Mouse (Mus musculus): ENCODE data around the gene Slc6a19. TPM values are rescaled to one million over a fixed set of nuclear protein-coding genes. Genes with fewer than 3 reads are reported as not detected.

Gene Slc6a19
- polyA plus RNA-seq, 2 experiments: 1.0 to 1.2 TPM

DNA sequence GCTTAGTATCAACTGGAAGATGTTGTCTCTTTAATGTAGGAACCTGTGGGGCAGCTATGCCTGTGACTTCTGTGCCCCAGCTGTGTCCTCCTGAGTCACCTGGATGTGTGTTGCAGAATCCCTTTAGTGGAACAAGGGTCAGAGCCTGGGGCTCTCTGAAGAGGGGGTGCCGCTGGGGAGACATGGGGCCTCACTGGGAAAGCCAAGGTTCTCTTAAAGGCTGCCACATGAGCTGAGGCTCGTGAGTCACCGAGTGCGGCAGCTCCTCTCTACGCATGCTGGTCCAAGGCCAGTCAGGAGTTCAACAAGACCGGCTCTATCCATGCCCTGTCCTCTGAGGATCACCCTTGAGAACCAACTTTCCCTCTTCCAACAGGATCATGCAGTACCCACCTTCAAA is 5.0 kb downstream of the Slc6a19 start:
- no peaks in the 10 kb centered on the region for H3K9me3 ChIP-seq (ENCODE audit: control insufficient read depth, low read length)
- H3K4me2 ChIP-seq (ENCODE audit: low read depth): no peak overlapping the region
- ATAC-seq (ENCODE audit: insufficient read depth) (no peak), DNase-seq (ENCODE audit: low read depth in 3 of 3, low spot score in 3 of 3) (no peak)
- H3K9ac ChIP-seq (replicated peaks): no peak overlapping the region
- no peak overlapping the region for H3K27ac ChIP-seq
- 75% methylated on average over 6 of the region's 6 CpGs for WGBS (ENCODE audit: insufficient replicate concordance)
- no peaks in the 10 kb centered on the region for H3K27me3 ChIP-seq (ENCODE audit: control insufficient read depth, insufficient read depth, low read length)
- no peaks in the 10 kb centered on the region for H3K36me3 ChIP-seq (replicated peaks; ENCODE audit: control insufficient read depth, insufficient read depth, low read depth)
- TF ChIP-seq EP300 (IDR thresholded peaks at IDR 0.05; ENCODE audit: low read depth) (no peak), CTCF (IDR thresholded peaks at IDR 0.05; ENCODE audit: low read depth) (no peak)
- no peak overlapping the region for H3K4me3 ChIP-seq (ENCODE audit: insufficient read depth in 1 of 2, low read depth in 2 of 2, low read length in 2 of 2)
- peaks cover 0 to 10% of the 10 kb centered on the region in 2 experiments; a peak in 2 of 4 replicates for H3K4me1 ChIP-seq (replicated peaks; ENCODE audit: control insufficient read depth in 2 of 2, insufficient read depth in 2 of 2, low read length in 1 of 2)

DNA sequence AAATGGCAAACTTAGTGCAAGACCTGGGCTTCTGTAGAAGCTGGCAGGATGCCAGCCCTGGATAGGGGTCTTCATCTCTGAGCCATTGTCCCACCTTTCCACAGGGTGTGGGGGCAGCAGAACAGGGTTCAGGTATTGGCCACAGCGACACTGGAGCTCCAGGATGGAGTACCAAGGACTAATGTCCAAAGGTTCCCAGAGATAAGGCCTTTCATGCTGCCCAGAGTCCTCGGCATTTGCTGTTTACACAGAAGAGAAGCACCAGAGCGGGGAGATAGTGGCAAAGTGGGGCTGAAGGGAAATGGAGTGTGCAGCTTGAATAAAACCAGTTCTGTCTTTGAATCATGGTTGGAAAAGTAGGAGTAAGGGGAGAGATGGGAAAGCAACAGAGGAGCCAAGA is 8.1 kb downstream of the Slc6a19 start:
- DNase-seq (ENCODE audit: low read depth in 3 of 3, low spot score in 3 of 3): peak in 1 of 3 experiments; percentile 15
- 39% methylated on average over 3 of the region's 3 CpGs for WGBS (ENCODE audit: insufficient replicate concordance)

DNA sequence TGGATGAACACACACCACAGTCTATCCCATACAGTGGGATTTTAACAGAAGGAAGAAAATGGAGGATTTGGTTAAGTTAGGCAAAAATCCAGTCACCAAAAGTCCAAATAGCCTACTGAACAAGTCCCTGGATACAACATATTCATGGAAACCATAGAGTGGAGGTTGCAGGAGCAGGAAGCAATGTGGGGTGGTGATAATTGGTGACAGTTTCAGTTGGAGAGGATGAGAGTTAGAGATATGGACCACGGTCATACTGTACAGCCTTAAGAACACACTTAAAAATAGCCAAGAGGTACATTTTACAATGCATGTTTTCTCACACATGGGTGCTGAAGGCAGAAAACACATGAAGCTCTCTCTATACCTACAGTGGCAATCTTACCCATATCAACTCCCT is 9.7 kb downstream of the Slc6a19 start:
- no peak for DNase-seq (ENCODE audit: low read depth in 3 of 3, low spot score in 3 of 3)
- 7% methylated on average over 1 of the region's 1 CpGs for WGBS (ENCODE audit: insufficient replicate concordance)
- H3K36me3 ChIP-seq (replicated peaks; ENCODE audit: control insufficient read depth, insufficient read depth, low read depth): no peaks in the 10 kb centered on the region
- no peak overlapping the region for H3K9ac ChIP-seq (replicated peaks)
- no peaks in the 10 kb centered on the region for H3K9me3 ChIP-seq (ENCODE audit: control insufficient read depth, low read length)
- peaks cover 0 to 15% of the 10 kb centered on the region in 2 experiments; a peak in 2 of 4 replicates for H3K4me1 ChIP-seq (replicated peaks; ENCODE audit: control insufficient read depth in 2 of 2, insufficient read depth in 2 of 2, low read length in 1 of 2)
- no peak for ATAC-seq (ENCODE audit: insufficient read depth)
- H3K4me3 ChIP-seq (ENCODE audit: insufficient read depth in 1 of 2, low read depth in 2 of 2, low read length in 2 of 2): no peak overlapping the region
- no peaks in the 10 kb centered on the region for H3K27me3 ChIP-seq (ENCODE audit: control insufficient read depth, insufficient read depth, low read length)
- TF ChIP-seq EP300 (IDR thresholded peaks at IDR 0.05; ENCODE audit: low read depth) (no peak), CTCF (IDR thresholded peaks at IDR 0.05; ENCODE audit: low read depth) (no peak)
- no peak overlapping the region for H3K27ac ChIP-seq
- H3K4me2 ChIP-seq (ENCODE audit: low read depth): no peak overlapping the region

More for the DNA sequence above, 8.1 kb downstream of the Slc6a19 start:
- H3K27me3 ChIP-seq (ENCODE audit: control insufficient read depth, insufficient read depth, low read length): no peaks in the 10 kb centered on the region
- ATAC-seq (ENCODE audit: insufficient read depth): no peak
- TF ChIP-seq EP300 (IDR thresholded peaks at IDR 0.05; ENCODE audit: low read depth) (no peak), CTCF (IDR thresholded peaks at IDR 0.05; ENCODE audit: low read depth) (no peak)
- H3K4me1 ChIP-seq (replicated peaks; ENCODE audit: control insufficient read depth in 2 of 2, insufficient read depth in 2 of 2, low read length in 1 of 2): peaks cover 0 to 14% of the 10 kb centered on the region in 2 experiments; a peak in 2 of 4 replicates
- H3K36me3 ChIP-seq (replicated peaks; ENCODE audit: control insufficient read depth, insufficient read depth, low read depth): no peaks in the 10 kb centered on the region
- H3K9ac ChIP-seq (replicated peaks): no peak overlapping the region
- H3K4me2 ChIP-seq (ENCODE audit: low read depth): no peak overlapping the region
- H3K27ac ChIP-seq: no peak overlapping the region
- no peak overlapping the region for H3K4me3 ChIP-seq (ENCODE audit: insufficient read depth in 1 of 2, low read depth in 2 of 2, low read length in 2 of 2)
- no peaks in the 10 kb centered on the region for H3K9me3 ChIP-seq (ENCODE audit: control insufficient read depth, low read length)

GRCm38 (mm10) chr13:73693333-73693732 is 11.3 kb downstream of the Slc6a19 start:
- Histone ChIP-seq H3K27me3 (ENCODE audit: control insufficient read depth, insufficient read depth, low read length) (no peaks in the 10 kb centered on the region), H3K27ac (no peak overlapping the region), H3K4me3 (ENCODE audit: insufficient read depth in 1 of 2, low read depth in 2 of 2, low read length in 2 of 2) (no peak overlapping the region), H3K4me1 (replicated peaks; ENCODE audit: control insufficient read depth in 2 of 2, insufficient read depth in 2 of 2, low read length in 1 of 2) (peaks cover 0 to 15% of the 10 kb centered on the region in 2 experiments; a peak in 2 of 4 replicates), H3K9me3 (ENCODE audit: control insufficient read depth, low read length) (no peaks in the 10 kb centered on the region), H3K36me3 (replicated peaks; ENCODE audit: control insufficient read depth, insufficient read depth, low read depth) (no peaks in the 10 kb centered on the region), H3K4me2 (ENCODE audit: low read depth) (no peak overlapping the region), H3K9ac (replicated peaks) (no peak overlapping the region)
- TF ChIP-seq CTCF (IDR thresholded peaks at IDR 0.05; ENCODE audit: low read depth) (no peak), EP300 (IDR thresholded peaks at IDR 0.05; ENCODE audit: low read depth) (no peak)
- ATAC-seq (ENCODE audit: insufficient read depth): no peak
- 42% methylated on average over 2 of the region's 2 CpGs for WGBS (ENCODE audit: insufficient replicate concordance)
- DNase-seq (ENCODE audit: low read depth in 3 of 3, low spot score in 3 of 3): no peak

- no peaks in the 10 kb centered on the region for H3K36me3 ChIP-seq (replicated peaks; ENCODE audit: control insufficient read depth, insufficient read depth, low read depth)
- H3K9me3 ChIP-seq (ENCODE audit: control insufficient read depth, low read length): no peaks in the 10 kb centered on the region
- H3K9ac ChIP-seq (replicated peaks): no peak overlapping the region
- H3K4me2 ChIP-seq (ENCODE audit: low read depth): no peak overlapping the region
- H3K4me1 ChIP-seq (replicated peaks; ENCODE audit: control insufficient read depth in 2 of 2, insufficient read depth in 2 of 2, low read length in 1 of 2): peaks cover 0 to 15% of the 10 kb centered on the region in 2 experiments; a peak in 2 of 4 replicates
- TF ChIP-seq CTCF (IDR thresholded peaks at IDR 0.05; ENCODE audit: low read depth) (peak; percentile 84), EP300 (IDR thresholded peaks at IDR 0.05; ENCODE audit: low read depth) (no peak)
- ATAC-seq (ENCODE audit: insufficient read depth) (peak; percentile 84), DNase-seq (ENCODE audit: low read depth in 3 of 3, low spot score in 3 of 3) (peak; percentile 32 to 41 (median 37))
- WGBS (ENCODE audit: insufficient replicate concordance): 30% methylated on average over 10 of the region's 10 CpGs
- no peak overlapping the region for H3K27ac ChIP-seq
- H3K4me3 ChIP-seq (ENCODE audit: insufficient read depth in 1 of 2, low read depth in 2 of 2, low read length in 2 of 2): no peak overlapping the region; a peak in 1 of 4 replicates
- H3K27me3 ChIP-seq (ENCODE audit: control insufficient read depth, insufficient read depth, low read length): no peaks in the 10 kb centered on the region
Observed at GRCm38 (mm10) chr13:73692249-73692868, 12.3 kb downstream of the Slc6a19 start.

All from liver, embryonic 14.5 days (tissue).